In genomic region chr17:63974253-63974652, GRCm38 (mm10) we compare ENCODE assay signal across 15 mouse cellular contexts.
"Had no signal": no experiment of that assay in that cellular context is flagged by ENCODE, and none has a peak within 500 bp of the region (broad histone marks: within the 10 kb centered on the region; RNA-seq: fewer than 3 reads in every experiment).

No protein-coding gene starts in this region.

- H3K36me3 ChIP-seq: limb, embryonic 12.5 days; limb, embryonic 15.5 days had no signal

- H3K4me3 ChIP-seq: kidney, embryonic 15.5 days; limb, embryonic 12.5 days; limb, embryonic 15.5 days had no signal

- H3K27me3 ChIP-seq: kidney, embryonic 15.5 days; limb, embryonic 12.5 days; limb, embryonic 15.5 days had no signal

- H3K9me3 ChIP-seq: kidney, embryonic 15.5 days; limb, embryonic 12.5 days; limb, embryonic 15.5 days had no signal

- H3K4me2 ChIP-seq: kidney, embryonic 15.5 days; limb, embryonic 12.5 days; limb, embryonic 15.5 days; midbrain, embryonic 11.5 days had no signal

- H3K27ac ChIP-seq: kidney, embryonic 15.5 days; limb, embryonic 12.5 days; limb, embryonic 15.5 days had no signal

- DNase-seq: kidney, adult 11 months; kidney, adult 8-10 months; kidney, postnatal 10 days; kidney, postnatal 36 days; layer of hippocampus, postnatal 36 days; left cerebral cortex, postnatal 4 days; lung, adult 2 months; lung, postnatal 14 days; lung, postnatal 4 days; midbrain, embryonic 14.5 days; thymus, postnatal 25 days had no signal

- H3K4me1 ChIP-seq: limb, embryonic 12.5 days; limb, embryonic 15.5 days had no signal

- H3K9ac ChIP-seq: kidney, embryonic 15.5 days; limb, embryonic 12.5 days; limb, embryonic 15.5 days had no signal
